Mouse (Mus musculus) liver, embryonic 12.5 days (tissue): ENCODE measurements at regions not wholly inside any gene's neighbourhood (a gene's known extent, or its start where the extent isn't known, plus 50 kb on each side); places are given as distances from the start of the nearest gene placed in this dataset.

Experiments
- ATAC-seq: fragments of 200-750 bp; cut with Nextera tagmentation; 2 replicates; pipeline ENCODE4 v1.8.0; 2017; ENCODE audit warnings: moderate number of reproducible peaks, mild to moderate bottlenecking, moderate library complexity
- H3K27ac ChIP-seq: fragments of 300-500 bp; sonication (generic); 2 replicates; pipeline ENCODE4 v1.5.1; 2016; ENCODE audit warnings: mild to moderate bottlenecking
- H3K27me3 ChIP-seq: fragments of 300-500 bp; sonication (generic); replicated peaks from 2 replicates; pipeline ENCODE4 v1.6.1; 2016; ENCODE audit warnings: mild to moderate bottlenecking, moderate library complexity
- H3K36me3 ChIP-seq: fragments of 300-500 bp; sonication (generic); 2 replicates; pipeline ENCODE4 v1.6.1; 2016; ENCODE audit warnings: mild to moderate bottlenecking, moderate library complexity
- H3K4me1 ChIP-seq: fragments of 300-500 bp; sonication (generic); 2 replicates; pipeline ENCODE4 v1.6.1; 2016
- H3K4me2 ChIP-seq: fragments of 300-500 bp; sonication (generic); 2 replicates; pipeline ENCODE4 v1.6.1; 2016; ENCODE audit warnings: mild to moderate bottlenecking, moderate library complexity
- H3K4me3 ChIP-seq: fragments of 300-500 bp; sonication (generic); 2 replicates; pipeline ENCODE4 v1.5.1; 2016; ENCODE audit warnings: mild to moderate bottlenecking, moderate library complexity
- H3K9ac ChIP-seq: fragments of 300-500 bp; sonication (generic); 2 replicates; pipeline ENCODE4 v1.6.1; 2016; ENCODE audit warnings: mild to moderate bottlenecking, moderate library complexity
- H3K9me3 ChIP-seq: fragments of 300-500 bp; sonication (generic); replicated peaks from 2 replicates; pipeline ENCODE4 v1.6.1; 2016; ENCODE audit warnings: mild to moderate bottlenecking, moderate library complexity
- WGBS: fragments of 180-500 bp; shearing (Covaris S2); methylation state at CpG from one replicate; pipeline ENCODE4 v1.1.7; 2016; ENCODE audit not compliant: insufficient replicate concordance; 5-methylcytosine and 5-hydroxymethylcytosine counted together

DNA sequence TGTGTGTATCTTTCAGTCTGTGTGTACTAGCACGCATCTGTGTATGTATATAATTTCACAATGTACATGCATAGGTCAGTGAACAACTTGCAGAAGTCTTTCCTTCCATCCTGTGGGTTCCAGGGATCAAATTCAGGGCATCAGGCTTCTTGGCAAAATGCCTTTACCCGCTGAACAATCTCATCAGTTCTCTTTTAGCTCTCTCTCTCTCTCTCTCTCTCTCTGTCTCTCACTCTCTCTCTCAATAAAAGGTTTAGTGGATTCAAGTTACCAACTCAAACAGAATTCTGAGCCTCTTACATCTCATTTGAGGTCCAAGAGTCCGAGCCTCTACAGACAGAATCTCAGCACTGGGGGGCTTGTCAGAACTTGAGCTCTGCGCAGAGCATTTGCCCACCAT, 232.5 kb downstream of the Zfp36l1 start:
- no peak overlapping the region for H3K4me2 ChIP-seq

DNA sequence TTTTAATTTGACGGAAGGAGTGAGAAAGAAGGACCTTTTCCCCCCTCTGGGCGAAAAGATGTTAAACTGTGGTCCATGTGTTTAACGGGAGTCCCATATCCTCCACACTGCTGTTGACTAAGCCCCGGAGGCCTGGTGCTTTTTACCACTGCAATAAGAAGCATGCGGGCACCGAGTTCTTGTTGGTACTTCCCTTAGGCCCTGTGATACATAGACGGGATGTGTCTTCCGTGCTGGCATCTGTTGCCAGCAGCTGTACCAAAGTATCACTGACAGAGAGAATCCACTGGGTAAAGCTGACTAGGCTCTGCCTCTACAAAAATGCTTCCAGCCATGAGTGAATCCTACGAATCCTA, 232.9 kb downstream of the Zfp36l1 start:
- ATAC-seq, result no peak
- WGBS, result 79% methylated on average over 9 of the region's 9 CpGs
- H3K27ac ChIP-seq, result no peak overlapping the region

More for the DNA sequence above, 232.5 kb downstream of the Zfp36l1 start:
- 0 out of 2 replicates have a peak, but pooled peaks cover 7% of the 10 kb centered on the region for H3K4me1 ChIP-seq
- no peaks in the 10 kb centered on the region for H3K9me3 ChIP-seq
- 69% methylated on average over 4 of the region's 4 CpGs for WGBS
- H3K9ac ChIP-seq, result no peak overlapping the region
- no peak overlapping the region for H3K4me3 ChIP-seq
- H3K27me3 ChIP-seq, result no peaks in the 10 kb centered on the region; the same call in 1 of the 2 replicates
- H3K27ac ChIP-seq, result no peak overlapping the region
- H3K36me3 ChIP-seq, result no peaks in the 10 kb centered on the region
- no peak for ATAC-seq

DNA sequence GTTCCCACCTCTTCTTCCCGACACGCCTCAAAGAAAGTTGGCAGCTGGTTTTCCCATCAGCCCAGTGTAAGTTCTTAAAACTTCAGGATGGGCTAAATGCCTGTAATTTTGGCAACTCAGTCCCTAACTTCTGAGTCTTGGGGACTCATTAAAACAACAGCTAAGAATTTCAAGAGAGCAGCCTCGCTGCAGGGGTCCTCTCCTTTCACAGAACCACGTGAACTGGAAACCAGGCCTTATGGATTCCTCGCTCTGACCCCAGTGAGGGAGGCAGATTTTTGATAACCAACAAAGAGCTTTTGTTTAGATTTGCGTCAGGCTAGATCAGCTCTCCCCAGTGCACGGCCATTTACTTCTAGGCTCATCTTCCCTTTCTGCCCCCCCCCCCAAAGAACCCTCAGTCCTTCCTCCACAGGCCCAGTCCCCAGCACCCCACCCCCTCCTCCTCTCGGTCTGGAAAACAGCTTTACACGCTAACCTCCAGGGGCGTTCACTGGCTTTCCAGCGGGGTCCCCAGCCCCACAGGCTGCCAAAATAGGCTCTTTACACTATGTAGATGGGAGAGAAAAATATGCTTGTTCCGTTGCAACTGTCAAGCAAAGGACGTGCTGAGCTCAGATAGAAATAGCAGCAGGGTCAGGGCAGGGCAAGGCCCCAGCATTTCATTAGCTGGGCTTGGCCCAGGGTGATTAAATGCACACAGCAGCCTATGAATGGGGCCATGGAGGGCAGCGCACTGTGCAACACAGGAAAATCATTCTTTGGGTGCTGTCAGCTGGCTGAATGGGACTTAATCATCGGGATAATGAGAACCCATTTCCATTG, 233.5 kb downstream of the Zfp36l1 start:
- 55% methylated on average over 15 of the region's 15 CpGs for WGBS
- Histone ChIP-seq H3K27me3 (no peaks in the 10 kb centered on the region; the same call in 1 of the 2 replicates), H3K36me3 (no peaks in the 10 kb centered on the region), H3K27ac (no peak overlapping the region), H3K4me1 (0 out of 2 replicates have a peak, but pooled peaks cover 7% of the 10 kb centered on the region), H3K9ac (no peak overlapping the region), H3K4me3 (no peak overlapping the region), H3K9me3 (no peaks in the 10 kb centered on the region), H3K4me2 (no peak overlapping the region)
- no peak for ATAC-seq

More for the DNA sequence above, 232.9 kb downstream of the Zfp36l1 start:
- no peaks in the 10 kb centered on the region for H3K9me3 ChIP-seq
- H3K36me3 ChIP-seq, result no peaks in the 10 kb centered on the region
- no peak overlapping the region for H3K4me2 ChIP-seq
- H3K9ac ChIP-seq, result no peak overlapping the region
- 0 out of 2 replicates have a peak, but pooled peaks cover 7% of the 10 kb centered on the region for H3K4me1 ChIP-seq
- no peak overlapping the region for H3K4me3 ChIP-seq
- no peaks in the 10 kb centered on the region; the same call in 1 of the 2 replicates for H3K27me3 ChIP-seq

DNA sequence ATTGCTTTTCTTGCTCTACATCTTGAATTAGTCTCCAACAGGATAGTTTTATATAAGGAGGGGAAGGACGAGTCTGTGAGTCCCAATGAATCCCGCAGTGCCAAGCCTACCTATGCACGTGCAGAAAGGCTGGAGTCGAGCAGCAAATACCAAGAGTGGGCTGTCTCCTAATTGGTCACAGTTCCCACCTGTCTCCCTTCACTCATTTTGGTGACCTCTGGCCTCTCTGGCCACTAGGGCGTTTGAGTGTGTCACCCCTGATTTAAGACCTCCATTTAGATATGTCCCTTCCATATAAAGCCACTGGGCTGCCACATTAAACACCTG, 234.1 kb downstream of the Zfp36l1 start:
- Histone ChIP-seq H3K27ac (no peak overlapping the region), H3K4me2 (no peak overlapping the region), H3K9ac (no peak overlapping the region), H3K27me3 (no peaks in the 10 kb centered on the region; the same call in 1 of the 2 replicates), H3K4me3 (no peak overlapping the region), H3K4me1 (0 out of 2 replicates have a peak, but pooled peaks cover 7% of the 10 kb centered on the region), H3K36me3 (no peaks in the 10 kb centered on the region), H3K9me3 (no peaks in the 10 kb centered on the region)
- 62% methylated on average over 5 of the region's 5 CpGs for WGBS
- no peak for ATAC-seq

DNA sequence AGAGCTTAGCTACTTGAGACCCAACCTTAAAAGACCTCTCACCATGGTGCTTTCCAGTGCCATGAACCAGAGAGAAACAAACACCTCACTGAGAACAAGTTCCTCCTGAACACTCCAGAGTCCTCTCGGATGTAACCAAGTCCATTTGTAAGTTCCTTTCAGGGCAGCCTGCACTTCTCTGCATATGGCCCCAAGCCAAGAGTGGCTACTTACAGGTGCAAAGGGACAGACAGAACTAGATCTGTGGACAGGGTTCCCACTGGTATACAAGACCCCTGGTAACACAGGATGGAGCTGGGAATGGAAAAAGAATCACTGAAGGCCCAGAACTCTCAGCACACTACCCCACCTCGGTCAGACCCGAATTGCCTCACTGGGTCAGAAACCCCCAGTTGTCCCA, 234.7 kb downstream of the Zfp36l1 start:
- 0 out of 2 replicates have a peak, but pooled peaks cover 7% of the 10 kb centered on the region for H3K4me1 ChIP-seq
- no peak overlapping the region for H3K4me3 ChIP-seq
- no peak overlapping the region for H3K9ac ChIP-seq
- no peak for ATAC-seq
- no peaks in the 10 kb centered on the region for H3K9me3 ChIP-seq
- 76% methylated on average over 3 of the region's 3 CpGs for WGBS
- H3K27ac ChIP-seq, result no peak overlapping the region
- H3K27me3 ChIP-seq, result no peaks in the 10 kb centered on the region; the same call in 1 of the 2 replicates
- no peak overlapping the region for H3K4me2 ChIP-seq
- no peaks in the 10 kb centered on the region for H3K36me3 ChIP-seq

DNA sequence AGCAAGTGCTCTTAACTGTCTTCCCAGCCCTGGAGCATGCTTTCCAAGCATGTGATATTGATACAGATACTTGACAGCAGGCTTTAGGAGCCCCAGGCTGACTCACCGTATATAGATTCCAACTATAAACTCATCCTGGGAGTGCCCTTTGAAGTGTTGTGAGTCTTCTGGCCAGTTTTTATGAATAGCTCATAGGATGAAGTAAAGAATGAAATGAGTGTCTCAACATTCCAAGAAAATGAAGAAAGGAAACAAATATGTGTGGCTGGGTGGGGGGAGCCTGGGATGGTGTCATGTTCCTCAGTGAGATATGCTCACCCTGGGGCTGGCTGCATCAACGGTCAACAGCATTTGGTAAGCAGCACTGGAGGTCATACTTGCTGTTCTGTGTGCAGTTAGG, 238.5 kb downstream of the Zfp36l1 start:
- no peaks in the 10 kb centered on the region for H3K36me3 ChIP-seq
- no peak for ATAC-seq
- no peaks in the 10 kb centered on the region for H3K27me3 ChIP-seq
- 69% methylated on average over 2 of the region's 2 CpGs for WGBS
- no peak overlapping the region for H3K4me2 ChIP-seq
- no peaks in the 10 kb centered on the region for H3K9me3 ChIP-seq
- H3K9ac ChIP-seq, result no peak overlapping the region
- no peak overlapping the region for H3K4me3 ChIP-seq
- H3K27ac ChIP-seq, result no peak overlapping the region
- H3K4me1 ChIP-seq, result no peaks in the 10 kb centered on the region

DNA sequence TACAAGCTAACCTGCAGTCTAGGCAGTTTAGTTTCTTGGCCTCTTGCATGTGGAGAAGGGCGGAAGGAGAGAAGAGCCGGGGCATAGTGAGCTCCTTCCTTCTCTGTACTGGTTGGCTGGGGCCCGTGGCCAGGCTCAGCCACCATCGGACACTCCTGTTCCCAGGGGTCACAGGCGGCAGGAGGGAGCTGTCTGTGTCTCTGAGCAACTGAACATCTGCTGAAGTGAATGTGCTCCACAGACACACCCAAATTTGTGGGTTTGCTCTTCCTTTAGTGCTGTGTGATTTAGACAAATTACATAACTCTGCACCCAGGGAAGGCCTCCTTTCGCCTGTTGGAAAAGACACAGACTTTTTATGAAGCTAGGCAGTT, 247.6 kb downstream of the Zfp36l1 start:
- no peaks in the 10 kb centered on the region for H3K9me3 ChIP-seq
- H3K4me3 ChIP-seq, result no peak overlapping the region
- H3K27ac ChIP-seq, result no peak overlapping the region
- H3K36me3 ChIP-seq, result no peaks in the 10 kb centered on the region
- peaks cover 6% of the 10 kb centered on the region; the same call in 1 of the 2 replicates for H3K4me1 ChIP-seq
- 66% methylated on average over 6 of the region's 6 CpGs for WGBS
- ATAC-seq, result no peak
- H3K27me3 ChIP-seq, result no peaks in the 10 kb centered on the region
- no peak overlapping the region for H3K4me2 ChIP-seq
- H3K9ac ChIP-seq, result no peak overlapping the region

DNA sequence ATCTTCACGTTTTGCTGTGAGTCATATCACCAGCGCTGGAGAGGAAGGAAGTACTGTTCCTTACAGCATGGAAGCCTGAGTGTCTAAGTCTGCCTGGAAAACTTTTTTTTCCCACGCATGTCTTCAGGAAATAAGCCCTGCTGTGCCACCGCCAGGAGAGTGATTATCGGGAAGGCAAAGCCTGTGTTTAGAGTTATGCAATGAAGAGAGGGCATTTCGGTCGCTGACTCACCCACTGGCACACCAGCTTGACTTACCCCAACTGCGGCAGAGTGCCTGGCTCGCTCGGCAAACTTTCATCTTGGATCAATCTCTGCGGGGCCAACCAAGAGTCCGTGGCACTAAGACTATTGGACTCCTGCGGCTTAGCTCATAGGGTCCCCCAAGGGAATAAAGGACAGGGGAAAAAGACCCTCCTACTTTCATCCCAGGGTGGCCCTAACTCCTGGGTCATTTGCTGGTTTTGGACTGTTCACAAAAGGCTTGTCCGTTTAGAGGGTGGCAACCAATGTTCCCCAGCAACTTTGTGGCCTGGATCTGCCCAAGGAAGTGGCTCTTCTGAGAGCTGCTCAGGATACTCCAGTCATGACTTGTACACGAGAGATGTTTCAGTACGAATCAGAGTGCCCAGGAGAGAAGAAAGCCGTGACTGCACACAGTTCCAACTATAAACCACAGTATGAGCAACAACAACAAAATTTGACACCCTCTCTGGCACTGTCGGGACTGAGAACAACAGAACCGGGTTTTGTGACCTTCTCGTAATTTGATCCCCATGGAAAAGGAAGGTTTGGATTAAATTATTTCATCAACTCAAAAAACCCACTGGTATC, 248.3 kb downstream of the Zfp36l1 start:
- H3K4me1 ChIP-seq, result peaks cover 12% of the 10 kb centered on the region
- H3K36me3 ChIP-seq, result no peaks in the 10 kb centered on the region
- no peaks in the 10 kb centered on the region for H3K27me3 ChIP-seq
- H3K9me3 ChIP-seq, result no peaks in the 10 kb centered on the region
- no peak for ATAC-seq
- H3K9ac ChIP-seq, result no peak overlapping the region
- H3K4me3 ChIP-seq, result no peak overlapping the region
- H3K27ac ChIP-seq, result no peak overlapping the region
- H3K4me2 ChIP-seq, result no peak overlapping the region
- WGBS, result 70% methylated on average over 20 of the region's 20 CpGs
